Mouse (Mus musculus) CH12.LX (cell line): ENCODE data around the gene Trex1. TPM values are rescaled to one million over a fixed set of nuclear protein-coding genes. Genes with fewer than 3 reads are reported as not detected.

Experiments used
- DNase-seq: peaks from one replicate; pipeline ENCODE4 v3.0.0-alpha.2; 2013; ENCODE audit errors: extremely low read depth
- H3K27ac ChIP-seq: 2 replicates; pipeline ENCODE4 v1.5.1; 2012; ENCODE audit warnings: low read depth, mild to moderate bottlenecking, control low read depth, moderate library complexity; ENCODE audit not compliant: insufficient read depth
- H3K27me3 ChIP-seq: replicated peaks from 2 replicates; pipeline ENCODE3; 2012; ENCODE audit warnings: inconsistent platforms
- H3K36me3 ChIP-seq, 2 experiments: replicated peaks in 1 of 2; 2 replicates each; pipeline versions ENCODE3 to v1.6.1; 2012; ENCODE audit warnings: inconsistent platforms in 1 of 2, low read length in 1 of 2, mild to moderate bottlenecking in 1 of 2, mixed read lengths in 1 of 2, moderate library complexity in 1 of 2; ENCODE audit not compliant: control insufficient read depth in 1 of 2, insufficient read depth in 1 of 2
- H3K4me1 ChIP-seq, 2 experiments: 2 replicates each; pipeline ENCODE4 v1.6.1; 2012; ENCODE audit warnings: inconsistent platforms in 1 of 2, moderate library complexity in 1 of 2; ENCODE audit not compliant: insufficient read depth in 2 of 2, control insufficient read depth in 1 of 2
- H3K4me2 ChIP-seq: 2 replicates; pipeline ENCODE4 v1.6.1; 2012; ENCODE audit warnings: low read depth, mild to moderate bottlenecking, control low read depth; ENCODE audit not compliant: poor library complexity, insufficient read depth, severe bottlenecking
- H3K4me3 ChIP-seq, 3 experiments: fragments of 150-350 bp in 1 of 3; sonication (generic) in 1 of 3; replicated peaks in 1 of 3; 2 replicates each; pipeline versions ENCODE3 to v1.5.1; 2011 to 2012; ENCODE audit warnings: low read depth in 2 of 3, low read length in 2 of 3, mild to moderate bottlenecking in 2 of 3, moderate library complexity in 2 of 3, control low read depth in 1 of 3, improper control_type of control experiment in 1 of 3, inconsistent platforms in 1 of 3, mixed read lengths in 1 of 3; ENCODE audit not compliant: poor library complexity in 1 of 3
- H3K79me2 ChIP-seq: replicated peaks from 2 replicates; pipeline ENCODE4 v1.6.1; 2012; ENCODE audit warnings: mild to moderate bottlenecking, moderate library complexity; ENCODE audit not compliant: control insufficient read depth, poor library complexity, insufficient read depth, severe bottlenecking; ENCODE audit errors: extremely low read depth
- H3K9ac ChIP-seq: 2 replicates; pipeline ENCODE4 v1.6.1; 2012; ENCODE audit warnings: low read depth, mild to moderate bottlenecking, control low read depth, moderate library complexity; ENCODE audit not compliant: insufficient read depth
- H3K9me3 ChIP-seq: replicated peaks from 2 replicates; pipeline ENCODE3; 2012; ENCODE audit warnings: low read length, inconsistent platforms, mixed read lengths
- BHLHE40 ChIP-seq: IDR thresholded peaks from 2 replicates; pipeline ENCODE4 v1.6.1; 2011; ENCODE audit warnings: mild to moderate bottlenecking, low read depth, low read length, improper control_type of control experiment
- CHD1 ChIP-seq: IDR thresholded peaks from 2 replicates; pipeline ENCODE4 v1.6.1; 2012; ENCODE audit warnings: low read depth, low read length, improper control_type of control experiment, inconsistent platforms
- E2F4 ChIP-seq: IDR thresholded peaks from 2 replicates; pipeline ENCODE4 v1.6.1; 2011; ENCODE audit warnings: low read depth, low read length, improper control_type of control experiment; ENCODE audit not compliant: insufficient replicate concordance
- ELF1 ChIP-seq: IDR thresholded peaks from 2 replicates; pipeline ENCODE4 v1.6.1; 2014; ENCODE audit warnings: low read depth, mild to moderate bottlenecking, inconsistent platforms, low read length, improper control_type of control experiment
- ETS1 ChIP-seq: conservative IDR thresholded peaks from 2 replicates; pipeline ENCODE4 v1.6.1; 2012; ENCODE audit warnings: low read depth, mild to moderate bottlenecking, inconsistent platforms, low read length, improper control_type of control experiment, moderate library complexity
- HCFC1 ChIP-seq: IDR thresholded peaks from 2 replicates; pipeline ENCODE4 v1.6.1; 2012; ENCODE audit warnings: low read depth, mild to moderate bottlenecking, inconsistent platforms, low read length, improper control_type of control experiment
- IRF4 ChIP-seq: IDR thresholded peaks from 2 replicates; pipeline ENCODE4 v1.6.1; 2014; ENCODE audit warnings: low read depth, mild to moderate bottlenecking, inconsistent platforms, low read length, improper control_type of control experiment
- JUN ChIP-seq: IDR thresholded peaks from 2 replicates; pipeline ENCODE4 v1.6.1; 2011; ENCODE audit warnings: low read depth, mild to moderate bottlenecking, low read length, improper control_type of control experiment, moderate library complexity; ENCODE audit not compliant: insufficient read depth
- JUND ChIP-seq: conservative IDR thresholded peaks from 2 replicates; pipeline ENCODE4 v1.6.1; 2011; ENCODE audit warnings: low read depth, low read length, improper control_type of control experiment
- MAFK ChIP-seq: IDR thresholded peaks from 2 replicates; pipeline ENCODE4 v1.6.1; 2011; ENCODE audit warnings: low read length, improper control_type of control experiment; ENCODE audit not compliant: insufficient replicate concordance
- MAZ ChIP-seq: IDR thresholded peaks from 2 replicates; pipeline ENCODE4 v1.6.1; 2012; ENCODE audit warnings: low read depth, mild to moderate bottlenecking, inconsistent platforms, low read length, improper control_type of control experiment, moderate library complexity
- MXI1 ChIP-seq: IDR thresholded peaks from 2 replicates; pipeline ENCODE4 v1.6.1; 2011; ENCODE audit warnings: mild to moderate bottlenecking, low read depth, low read length, improper control_type of control experiment
- NRF1 ChIP-seq: IDR thresholded peaks from 2 replicates; pipeline ENCODE4 v1.6.1; 2014; ENCODE audit warnings: low read depth, mild to moderate bottlenecking, inconsistent platforms, low read length, improper control_type of control experiment, moderate library complexity
- RCOR1 ChIP-seq: conservative IDR thresholded peaks from 2 replicates; pipeline ENCODE4 v1.6.1; 2012; ENCODE audit warnings: low read depth, mild to moderate bottlenecking, inconsistent platforms, low read length, improper control_type of control experiment
- SMC3 ChIP-seq: IDR thresholded peaks from 2 replicates; pipeline ENCODE4 v1.6.1; 2011; ENCODE audit warnings: low read depth, low read length, improper control_type of control experiment
- TBP ChIP-seq: conservative IDR thresholded peaks from 2 replicates; pipeline ENCODE4 v1.6.1; 2011; ENCODE audit warnings: low read depth, low read length, improper control_type of control experiment
- USF1 ChIP-seq: IDR thresholded peaks from 2 replicates; pipeline ENCODE4 v1.6.1; 2014; ENCODE audit warnings: low read depth, mild to moderate bottlenecking, inconsistent platforms, low read length, improper control_type of control experiment
- USF2 ChIP-seq: conservative IDR thresholded peaks from 2 replicates; pipeline ENCODE4 v1.6.1; 2011; ENCODE audit warnings: low read depth, low read length, improper control_type of control experiment
- ZKSCAN1 ChIP-seq: IDR thresholded peaks from 2 replicates; pipeline ENCODE4 v1.6.1; 2012; ENCODE audit warnings: low read depth, inconsistent platforms, low read length, improper control_type of control experiment, borderline replicate concordance
- dilution Hi-C: fragments of 300-500 bp; cut with MboI; formaldehyde crosslinking; loops from 2 replicates; pipeline ENCODE4 v1.14.3; 2020; ENCODE audit warnings: low sequenced_read_pairs; ENCODE audit not compliant: extremely low pct_unique_long_range_greater_than_20kb, extremely low pct_ligation_motif_present
- in situ Hi-C: fragments of 300-500 bp; cut with MboI; formaldehyde crosslinking; loops from 3 replicates; pipeline ENCODE4 v1.14.3; 2019; ENCODE audit warnings: low sequenced_read_pairs, low pct_ligation_motif_present, low pct_unique_long_range_greater_than_20kb, mixed read lengths
- polyA plus RNA-seq: library from polyadenylated mRNA; unstranded; fragments of >175 nt; gene quantifications from 2 replicates; pipeline ENCODE4 v1.2.1, GENCODE M21; 2012; ENCODE audit warnings: low read depth; ENCODE audit not compliant: insufficient read length
- total RNA-seq, 2 experiments: library from RNA; depleted of rRNA; stranded (reverse); fragments of 300-350 nt in 1 of 2; fragments of >200 nt in 1 of 2; gene quantifications; 2 replicates each; pipeline ENCODE4 v1.2.3; 2012 to 2014

Gene Trex1
- total and polyA plus RNA-seq, 3 experiments, result 20.8 to 22.9 (median 21.1) TPM

GRCm38 (mm10) chr9:109103250-109103649, 43.7 kb upstream of the Trex1 start:
- Histone ChIP-seq H3K27me3 (peaks cover 95% of the 10 kb centered on the region), H3K27ac (no peak overlapping the region), H3K9ac (no peak overlapping the region), H3K9me3 (no peaks in the 10 kb centered on the region), H3K4me3 (no peak overlapping the region), H3K4me2 (no peak overlapping the region), H3K36me3 (no peaks in the 10 kb centered on the region), H3K79me2 (no peaks in the 10 kb centered on the region), H3K4me1 (no peaks in the 10 kb centered on the region)
- in situ Hi-C loops, result no loop called here
- DNase-seq, result no peak
- TF ChIP-seq ETS1 (no peak), E2F4 (no peak), USF1 (no peak), MXI1 (no peak), MAFK (no peak), IRF4 (no peak), HCFC1 (no peak)
- dilution Hi-C loops, result no loop called here

GRCm38 (mm10) chr9:109102541-109102940, 43.0 kb upstream of the Trex1 start:
- H3K36me3 ChIP-seq, result no peaks in the 10 kb centered on the region
- H3K27me3 ChIP-seq, result peaks cover 94% of the 10 kb centered on the region
- TF ChIP-seq ZKSCAN1 (no peak), RCOR1 (no peak), MAZ (no peak), CHD1 (no peak), USF2 (no peak), TBP (no peak), BHLHE40 (no peak), JUND (no peak), JUN (no peak), ELF1 (no peak), SMC3 (no peak), NRF1 (no peak)
- TF ChIP-seq, all 38 proteins: peak for 0

More at GRCm38 (mm10) chr9:109102541-109102940, 43.0 kb upstream of the Trex1 start:
- no peak for DNase-seq
- no peak overlapping the region for H3K9ac ChIP-seq
- H3K9me3 ChIP-seq, result no peaks in the 10 kb centered on the region
- no peaks in the 10 kb centered on the region for H3K4me1 ChIP-seq
- dilution Hi-C loops (no loop called here), in situ Hi-C loops (no loop called here)
- H3K4me2 ChIP-seq, result no peak overlapping the region
- H3K27ac ChIP-seq, result no peak overlapping the region
- H3K4me3 ChIP-seq, result no peak overlapping the region
- H3K79me2 ChIP-seq, result no peaks in the 10 kb centered on the region
